Mouse (Mus musculus) thymus, postnatal 0 days (tissue): ENCODE data around the gene Ints7. TPM values are rescaled to one million over a fixed set of nuclear protein-coding genes. Genes with fewer than 3 reads are reported as not detected.

ENCODE experiments used
- polyA plus RNA-seq: library from polyadenylated mRNA; unstranded; fragments of >200 nt; fragmentation: Nextera tagmentation; extraction: Ambion mirVana; gene quantifications from 2 replicates; pipeline ENCODE4 v1.2.1, GENCODE M21; 2015

The Ints7 gene
- polyA plus RNA-seq, 1 experiment from 2014 or later, result 43.6 TPM

Other genes with a start within 250 kb of the Ints7 start
- 20.3 and 21.4 TPM in 2 replicates for gene Tmem206, start 249.7 kb upstream of the Ints7 start, polyA plus RNA-seq
- gene Ppp2r5a, start 172.4 kb upstream of the Ints7 start, polyA plus RNA-seq, result 64.4 and 79.1 TPM in 2 replicates
- gene Dtl, start 92 bp upstream of the Ints7 start, polyA plus RNA-seq, result 36.8 and 38.8 TPM in 2 replicates
- gene Lpgat1, start 142.2 kb downstream of the Ints7 start, polyA plus RNA-seq, result 17.7 and 18.0 TPM in 2 replicates
- 49.8 and 53.1 TPM in 2 replicates for gene Nek2, start 245.8 kb downstream of the Ints7 start, polyA plus RNA-seq